8 mouse cellular contexts compared by ENCODE assay signal in genomic region chr16:94527152-94527534, GRCm38 (mm10). TPM values are rescaled to one million over a fixed set of nuclear protein-coding genes. Genes with fewer than 3 reads are reported as not detected.
DNase-seq lines count a peak whose midpoint lies in the region; ATAC-seq and TF ChIP-seq lines count a peak whose summit lies in the region.

No protein-coding gene starts in this region.

- H3K9me3 ChIP-seq in liver, embryonic 12.5 days (replicated peaks) = no peaks in the 10 kb centered on the region

- no peaks in the 10 kb centered on the region for H3K27me3 ChIP-seq in heart, adult 2 months (ENCODE audit: control insufficient read depth, insufficient read depth, low read length)
- no peaks in the 10 kb centered on the region for H3K27me3 ChIP-seq in thymus, adult 2 months (ENCODE audit: control insufficient read depth, insufficient read depth, low read length)
- H3K27me3 ChIP-seq in liver, embryonic 12.5 days (replicated peaks) = no peaks in the 10 kb centered on the region

- peaks cover 4% of the 10 kb centered on the region; the same call in 1 of the 2 replicates for H3K36me3 ChIP-seq in heart, adult 2 months (ENCODE audit: control insufficient read depth, insufficient read depth, low read length)
- H3K36me3 ChIP-seq in thymus, adult 2 months (ENCODE audit: control insufficient read depth, insufficient read depth, low read length) = no peaks in the 10 kb centered on the region
- no peaks in the 10 kb centered on the region for H3K36me3 ChIP-seq in liver, embryonic 12.5 days

- WGBS in heart, adult 2 months = 1% methylated on average over 13 of the region's 13 CpGs
- WGBS in thymus, adult 2 months = under 1% methylated on average over 13 of the region's 13 CpGs
- WGBS in liver, embryonic 12.5 days (ENCODE audit: insufficient replicate concordance) = 3% methylated on average over 13 of the region's 13 CpGs

- H3K79me2 ChIP-seq in heart, adult 2 months (replicated peaks; ENCODE audit: control insufficient read depth, insufficient read depth, low read length) = no peaks in the 10 kb centered on the region

- DNase-seq in heart, adult 2 months = no peak
- no peak for DNase-seq in heart, postnatal 25 days (ENCODE audit: low spot score)
- no peak for DNase-seq in thymus, adult 2 months
- no peak for DNase-seq in thymus, adult 18-20 months
- DNase-seq in adrenal gland, postnatal 36 days = no peak
- no peak for DNase-seq in right cerebral cortex, postnatal 14 days
- DNase-seq in layer of hippocampus, adult 18-20 months (ENCODE audit: low spot score in 2 of 2) = no peak

- intact Hi-C loops in heart, adult 2 months (cut with DNase I) = loop anchor here (5.0 to 10.0 kb wide), 3 partner anchors 52 to 155 kb away; partner anchors contain the start of genes Pigp and Ttc3
- intact Hi-C loops in heart, postnatal 25 days (cut with DNase I) = loop anchor here (1.0 to 5.0 kb wide), 3 partner anchors 42 to 90 kb away; no protein-coding TSS in a partner anchor

- peak overlapping the region; percentile 84 for H3K4me2 ChIP-seq in liver, embryonic 12.5 days

- H3K4me1 ChIP-seq in heart, adult 2 months (ENCODE audit: control insufficient read depth, insufficient read depth, low read length) = peaks cover 7% of the 10 kb centered on the region
- peaks cover 2% of the 10 kb centered on the region for H3K4me1 ChIP-seq in thymus, adult 2 months (replicated peaks; ENCODE audit: control insufficient read depth, insufficient read depth, low read length)
- H3K4me1 ChIP-seq in liver, embryonic 12.5 days = peaks cover 37% of the 10 kb centered on the region

- H3K9ac ChIP-seq in heart, adult 2 months (ENCODE audit: low read depth, low read length) = peak overlapping the region; percentile 91
- peak overlapping the region; percentile 84 for H3K9ac ChIP-seq in liver, embryonic 12.5 days

- TF ChIP-seq POLR2A in heart, adult 2 months (IDR thresholded peaks at IDR 0.05; ENCODE audit: insufficient read depth, low read depth, low read length) = peak; percentile 28; the same call in 1 of the 2 replicates
- no peak for TF ChIP-seq POLR2A in thymus, adult 2 months (IDR thresholded peaks at IDR 0.05; ENCODE audit: control insufficient read depth, extremely low read depth, insufficient read depth, low read length, poor library complexity)

- TF ChIP-seq CTCF in heart, adult 2 months (IDR thresholded peaks at IDR 0.05) = no peak
- no peak for TF ChIP-seq CTCF in thymus, adult 2 months (IDR thresholded peaks at IDR 0.05; ENCODE audit: borderline replicate concordance, control insufficient read depth, extremely low read depth, insufficient read depth, low read length, poor library complexity)

- no peak; the same call in 1 of the 2 replicates for TF ChIP-seq EP300 in heart, adult 2 months (IDR thresholded peaks at IDR 0.05; ENCODE audit: insufficient read depth, low read depth, low read length)

- no peak for ATAC-seq in liver, embryonic 12.5 days

- peak overlapping the region; percentile 93 for H3K4me3 ChIP-seq in heart, adult 2 months
- peak overlapping the region; percentile 60 for H3K4me3 ChIP-seq in thymus, adult 2 months (ENCODE audit: control insufficient read depth, insufficient read depth, low read length)
- H3K4me3 ChIP-seq in liver, embryonic 12.5 days = peak overlapping the region; percentile 89

- peak overlapping the region; percentile 98 for H3K27ac ChIP-seq in heart, adult 2 months
- H3K27ac ChIP-seq in thymus, adult 2 months (ENCODE audit: control insufficient read depth, insufficient read depth, low read length) = peak overlapping the region; percentile 79
- H3K27ac ChIP-seq in liver, embryonic 12.5 days = peak overlapping the region; percentile 95

RNA-seq across cellular contexts. Expression of gene Vps26c, which starts 0.5 kb away (rescaled TPM):
- 10 to 100 TPM; 21.8 to 22.1 TPM for total RNA-seq in heart, adult 2 months (2021)
- polyA plus RNA-seq in heart, adult 2 months (2012; rRNA removed) = 25.7 and 42.8 TPM in 2 replicates
- 10 to 100 TPM; 23.0 to 24.2 TPM for total RNA-seq in heart, postnatal 25 days (2021)
- 40.2 and 44.9 TPM in 2 replicates for polyA plus RNA-seq in thymus, adult 2 months (2012; rRNA removed)
- 25.8 and 27.7 TPM in 2 replicates for polyA plus RNA-seq in liver, embryonic 12.5 days (2016; fragmentation: Nextera tagmentation; extraction: Ambion mirVana)
- 10 to 100 TPM; 60.6 to 73.2 TPM for total RNA-seq in adrenal gland, postnatal 36 days (2021)
- total RNA-seq in layer of hippocampus, adult 18-20 months (2021) = 10 to 100 TPM; 34.7 to 37.9 TPM

RNA-seq across cellular contexts. Expression of gene Dyrk1a, which starts 42.7 kb away (rescaled TPM):
- 10 to 100 TPM; 74.0 to 80.5 TPM for total RNA-seq in heart, adult 2 months (2021)
- polyA plus RNA-seq in heart, adult 2 months (2012; rRNA removed) = 28.2 and 44.8 TPM in 2 replicates
- total RNA-seq in heart, postnatal 25 days (2021) = 10 to 100 TPM; 71.4 to 71.9 TPM
- 78.4 and 89.5 TPM in 2 replicates for polyA plus RNA-seq in thymus, adult 2 months (2012; rRNA removed)
- polyA plus RNA-seq in liver, embryonic 12.5 days (2016; fragmentation: Nextera tagmentation; extraction: Ambion mirVana) = 4.8 and 4.9 TPM in 2 replicates
- 10 to 100 TPM; 68.7 to 77.0 TPM for total RNA-seq in adrenal gland, postnatal 36 days (2021)
- 10 to 100 TPM; 86.6 to 93.2 TPM for total RNA-seq in layer of hippocampus, adult 18-20 months (2021)
